In the genomic region with DNA sequence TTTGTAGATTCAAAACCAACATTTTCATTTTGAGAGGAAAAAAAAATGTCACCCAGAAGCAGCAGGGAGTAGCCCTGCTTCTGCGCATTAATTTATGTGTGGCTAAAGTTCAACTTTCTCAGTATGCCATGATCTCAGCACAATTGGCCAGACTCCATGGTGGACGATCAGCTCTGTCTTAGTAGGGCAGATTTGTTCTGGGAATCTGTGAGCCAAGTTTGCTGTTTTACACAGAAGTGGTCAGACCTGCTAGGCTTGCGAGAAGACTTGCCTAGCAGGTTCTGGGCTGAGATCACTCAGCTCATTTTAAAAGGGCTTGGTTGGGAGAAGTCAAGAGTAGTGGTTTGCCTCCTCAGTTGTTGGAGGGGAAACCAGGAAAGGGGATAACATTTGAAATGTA, we compare ENCODE assay signal across 11 mouse cellular contexts. TPM values are rescaled to one million over a fixed set of nuclear protein-coding genes. Genes with fewer than 3 reads are reported as not detected.
DNase-seq lines count a peak whose midpoint lies in the region; TF ChIP-seq lines count a peak whose summit lies in the region.
"Had no signal": no experiment of that assay in that cellular context is flagged by ENCODE, and none has a peak within 500 bp of the region (broad histone marks: within the 10 kb centered on the region; RNA-seq: fewer than 3 reads in every experiment).

No protein-coding gene starts in this region.

- in situ Hi-C loops in CH12.LX (cut with MboI; ENCODE audit: low pct_ligation_motif_present, low pct_unique_long_range_greater_than_20kb, low sequenced_read_pairs): no loop called here

- peak overlapping the region; percentile 99 for H3K9ac ChIP-seq in CH12.LX (ENCODE audit: insufficient read depth, low read depth)
- H3K9ac ChIP-seq: hindbrain, embryonic 15.5 days; liver, embryonic 14.5 days had no signal

- H3K4me2 ChIP-seq in CH12.LX (ENCODE audit: insufficient read depth, low read depth, poor library complexity, severe bottlenecking): peak overlapping the region; percentile 92; the same call in 1 of the 2 replicates
- H3K4me2 ChIP-seq: hindbrain, embryonic 15.5 days had no signal

- intact Hi-C loops in left cerebral cortex, postnatal 14 days (cut with DNase I): no loop called here

- no peak for TF ChIP-seq EP300 in CH12.LX (IDR thresholded peaks at IDR 0.05; ENCODE audit: low read length)

- dilution Hi-C loops in CH12.LX (cut with MboI; ENCODE audit: extremely low pct_ligation_motif_present, extremely low pct_unique_long_range_greater_than_20kb, low sequenced_read_pairs): no loop called here

- 0 out of 2 replicates have a peak, but pooled peaks have one; percentile 11 for TF ChIP-seq POLR2A in CH12.LX (IDR thresholded peaks at IDR 0.05; ENCODE audit: low read depth, low read length)

- no peaks in the 10 kb centered on the region for H3K27me3 ChIP-seq in CH12.LX (replicated peaks)
- H3K27me3 ChIP-seq: hindbrain, embryonic 15.5 days had no signal

- TF ChIP-seq RAD21 in CH12.LX (IDR thresholded peaks at IDR 0.05; ENCODE audit: low read depth, low read length): no peak

- peak overlapping the region; percentile 94 for H3K27ac ChIP-seq in CH12.LX (ENCODE audit: insufficient read depth, low read depth)
- H3K27ac ChIP-seq: hindbrain, embryonic 15.5 days; liver, embryonic 14.5 days had no signal

- no peak overlapping the region for H3K4me3 ChIP-seq in CH12.LX (replicated peaks in 1 of 3; ENCODE audit: low read depth in 2 of 3, low read length in 2 of 3, poor library complexity in 1 of 3)
- H3K4me3 ChIP-seq: hindbrain, embryonic 15.5 days had no signal

- no peaks in the 10 kb centered on the region for H3K9me3 ChIP-seq in CH12.LX (replicated peaks; ENCODE audit: low read length)
- H3K9me3 ChIP-seq: hindbrain, embryonic 15.5 days had no signal

- peaks cover 2% of the 10 kb centered on the region; the same call in 1 of the 2 replicates for H3K79me2 ChIP-seq in CH12.LX (replicated peaks; ENCODE audit: control insufficient read depth, extremely low read depth, insufficient read depth, poor library complexity, severe bottlenecking)

- peak; percentile 65 to 79 for DNase-seq in cerebellum, postnatal 10 days
- no peak for DNase-seq in cerebellum, adult 11-12 months
- no peak for DNase-seq in CH12.LX (ENCODE audit: extremely low read depth)
- peak; percentile 68 for DNase-seq in kidney, adult 18-20 months
- DNase-seq in lung, postnatal 10 days: peak; percentile 67
- no peak for DNase-seq in thymus, postnatal 25 days
- no peak for DNase-seq in frontal cortex, postnatal 10 days (ENCODE audit: low spot score in 2 of 2)
- DNase-seq in left cerebral cortex, postnatal 14 days (ENCODE audit: low spot score in 2 of 2): no peak
- DNase-seq: thymus, adult 18-20 months had no signal

- no peak for TF ChIP-seq CTCF in CH12.LX (conservative IDR thresholded peaks at IDR 0.05 in 1 of 2, IDR thresholded peaks at IDR 0.05 in 1 of 2; ENCODE audit: low read depth in 2 of 2, low read length in 2 of 2)

- no peaks in the 10 kb centered on the region for H3K36me3 ChIP-seq in CH12.LX (replicated peaks in 1 of 2; ENCODE audit: control insufficient read depth in 1 of 2, insufficient read depth in 1 of 2, low read length in 1 of 2)
- H3K36me3 ChIP-seq: hindbrain, embryonic 15.5 days had no signal

- peaks cover 20 to 58% of the 10 kb centered on the region in 2 experiments for H3K4me1 ChIP-seq in CH12.LX (ENCODE audit: control insufficient read depth in 1 of 2, insufficient read depth in 2 of 2)
- H3K4me1 ChIP-seq: hindbrain, embryonic 15.5 days had no signal

TF ChIP-seq in CH12.LX, 34 proteins besides CTCF, POLR2A, EP300 and RAD21:
- no peak for TF ChIP-seq TBP (conservative IDR thresholded peaks at IDR 0.05; ENCODE audit: low read depth, low read length)
- no peak for TF ChIP-seq IRF4 (IDR thresholded peaks at IDR 0.05; ENCODE audit: low read depth, low read length)
- TF ChIP-seq JUN (IDR thresholded peaks at IDR 0.05; ENCODE audit: insufficient read depth, low read depth, low read length): no peak
- TF ChIP-seq ELF1 (IDR thresholded peaks at IDR 0.05; ENCODE audit: low read depth, low read length): no peak
- no peak for TF ChIP-seq PAX5 (IDR thresholded peaks at IDR 0.05; ENCODE audit: low read length)
- no peak for TF ChIP-seq ZMIZ1 (IDR thresholded peaks at IDR 0.05; ENCODE audit: low read depth, low read length)
- TF ChIP-seq SIN3A (IDR thresholded peaks at IDR 0.05; ENCODE audit: low read length): no peak
- no peak for TF ChIP-seq POLR2AphosphoS2 (IDR thresholded peaks at IDR 0.05; ENCODE audit: low read depth, low read length)
- no peak for TF ChIP-seq MAFK (IDR thresholded peaks at IDR 0.05; ENCODE audit: insufficient replicate concordance, low read length)
- TF ChIP-seq KAT2A (IDR thresholded peaks at IDR 0.05; ENCODE audit: insufficient replicate concordance, low read length): no peak
- no peak for TF ChIP-seq ZC3H11A (IDR thresholded peaks at IDR 0.05; ENCODE audit: low read depth, low read length)
- no peak for TF ChIP-seq CHD1 (IDR thresholded peaks at IDR 0.05; ENCODE audit: low read depth, low read length)
- TF ChIP-seq MAZ (IDR thresholded peaks at IDR 0.05; ENCODE audit: low read depth, low read length): no peak
- TF ChIP-seq JUND (conservative IDR thresholded peaks at IDR 0.05; ENCODE audit: low read depth, low read length): no peak
- no peak for TF ChIP-seq ZNF384 (IDR thresholded peaks at IDR 0.05; ENCODE audit: low read depth, low read length)
- no peak for TF ChIP-seq BHLHE40 (IDR thresholded peaks at IDR 0.05; ENCODE audit: low read depth, low read length)
- TF ChIP-seq NRF1 (IDR thresholded peaks at IDR 0.05; ENCODE audit: low read depth, low read length): no peak
- no peak for TF ChIP-seq E2F4 (IDR thresholded peaks at IDR 0.05; ENCODE audit: insufficient replicate concordance, low read depth, low read length)
TF ChIP-seq in CH12.LX: peak in this region for 0.

RNA-seq across cellular contexts. Expression of a gene that starts 49.5 kb away (rescaled TPM):
- not detected in 2 replicates for total RNA-seq in CH12.LX (2012; rRNA removed)
- total RNA-seq in CH12.LX (2014; rRNA removed): not detected in 2 replicates
- polyA plus RNA-seq in CH12.LX (2012; ENCODE audit: insufficient read length, low read depth): not detected in 2 replicates
- total RNA-seq in left cerebral cortex, postnatal 14 days (2021): 1 to 10 TPM; 2.7 to 2.8 TPM

Comparison
In these comparisons a context has a peak if more than half of its experiments do, and no peak if none do; other contexts are left out.
1. DNase-seq: peak in cerebellum, postnatal 10 days (2 of 2), kidney, adult 18-20 months (single experiment) and lung, postnatal 10 days (single experiment); none in cerebellum, adult 11-12 months (single experiment), CH12.LX (single experiment), thymus, postnatal 25 days (single experiment), frontal cortex, postnatal 10 days (0 of 2) and left cerebral cortex, postnatal 14 days (0 of 2).